Mouse (Mus musculus): ENCODE measurements around the gene Cand1.

- TF ChIP-seq CTCF (conservative IDR thresholded peaks at IDR 0.05; ENCODE audit: low read length) (no peak), NANOG (IDR thresholded peaks at IDR 0.05; ENCODE audit: borderline replicate concordance, low read length) (no peak)
These were observed 24.9 kb upstream of the Cand1 start for GRCm38 (mm10) chr10:119264761-119265160.

All from E14TG2a.4 (cell line).